Mouse (Mus musculus) cerebellum, adult 11 months (tissue): Measurements from ENCODE around the gene Pacrg.

Experiments
- DNase-seq: peaks from one replicate; pipeline ENCODE4 v3.0.0; 2022

Gene Pacrg

GRCm38 (mm10) chr17:10440961-10441360 lies 399.1 kb downstream of the Pacrg start:
- no peak for DNase-seq

- DNase-seq: no peak
Measured at GRCm38 (mm10) chr17:10439815-10440214, 400.3 kb downstream of the Pacrg start.

- DNase-seq: no peak
Measured at GRCm38 (mm10) chr17:10434867-10435266, 405.2 kb downstream of the Pacrg start.

GRCm38 (mm10) chr17:10432525-10433180 lies 407.5 kb downstream of the Pacrg start:
- DNase-seq: no peak

- no peak for DNase-seq
Measured at GRCm38 (mm10) chr17:10431849-10432524, 408.1 kb downstream of the Pacrg start.

- DNase-seq: no peak
Measured at GRCm38 (mm10) chr17:10430831-10431230, 409.3 kb downstream of the Pacrg start.

GRCm38 (mm10) chr17:10429406-10429805 lies 410.7 kb downstream of the Pacrg start:
- no peak for DNase-seq

- DNase-seq: no peak
Measured at GRCm38 (mm10) chr17:10425311-10425710, 414.8 kb downstream of the Pacrg start.

GRCm38 (mm10) chr17:10417558-10418253 lies 422.4 kb downstream of the Pacrg start:
- DNase-seq: no peak

- DNase-seq: no peak
Measured at GRCm38 (mm10) chr17:10416995-10417394, 423.1 kb downstream of the Pacrg start.

GRCm38 (mm10) chr17:10416101-10416500 lies 424.0 kb downstream of the Pacrg start:
- no peak for DNase-seq

GRCm38 (mm10) chr17:10414383-10414782 lies 425.7 kb downstream of the Pacrg start:
- DNase-seq: no peak

- DNase-seq: no peak
Measured at GRCm38 (mm10) chr17:10413870-10414269, 426.2 kb downstream of the Pacrg start.

- no peak for DNase-seq
Measured at GRCm38 (mm10) chr17:10410597-10411476, 429.3 kb downstream of the Pacrg start.

- no peak for DNase-seq
Measured at GRCm38 (mm10) chr17:10408681-10409081, 431.4 kb downstream of the Pacrg start.

GRCm38 (mm10) chr17:10407031-10407722 lies 432.9 kb downstream of the Pacrg start:
- no peak for DNase-seq

GRCm38 (mm10) chr17:10406311-10406710 lies 433.8 kb downstream of the Pacrg start:
- DNase-seq: no peak

GRCm38 (mm10) chr17:10405906-10406305 lies 434.2 kb downstream of the Pacrg start:
- DNase-seq: no peak

- DNase-seq: no peak
Measured at GRCm38 (mm10) chr17:10403186-10403585, 436.9 kb downstream of the Pacrg start.

- no peak for DNase-seq
Measured at GRCm38 (mm10) chr17:10402064-10402640, 438.0 kb downstream of the Pacrg start.

- no peak for DNase-seq
Measured at GRCm38 (mm10) chr17:10401529-10401928, 438.6 kb downstream of the Pacrg start.

GRCm38 (mm10) chr17:10399706-10400105 lies 440.4 kb downstream of the Pacrg start:
- no peak for DNase-seq
